Mouse (Mus musculus): ENCODE data around the gene Hectd1.

The Hectd1 gene

GRCm38 (mm10) chr12:51843576-51844520, 14.5 kb upstream of the Hectd1 start:
- no peak for DNase-seq (ENCODE audit: low spot score in 2 of 2)

- DNase-seq (ENCODE audit: low spot score in 2 of 2): no peak
Observed at GRCm38 (mm10) chr12:51842081-51842864, 12.9 kb upstream of the Hectd1 start.

- no peak for DNase-seq (ENCODE audit: low spot score in 2 of 2)
Observed at GRCm38 (mm10) chr12:51839856-51840255, 10.5 kb upstream of the Hectd1 start.

- DNase-seq (ENCODE audit: low spot score in 2 of 2): no peak
Observed at GRCm38 (mm10) chr12:51835219-51835618, 5.9 kb upstream of the Hectd1 start.

DNA sequence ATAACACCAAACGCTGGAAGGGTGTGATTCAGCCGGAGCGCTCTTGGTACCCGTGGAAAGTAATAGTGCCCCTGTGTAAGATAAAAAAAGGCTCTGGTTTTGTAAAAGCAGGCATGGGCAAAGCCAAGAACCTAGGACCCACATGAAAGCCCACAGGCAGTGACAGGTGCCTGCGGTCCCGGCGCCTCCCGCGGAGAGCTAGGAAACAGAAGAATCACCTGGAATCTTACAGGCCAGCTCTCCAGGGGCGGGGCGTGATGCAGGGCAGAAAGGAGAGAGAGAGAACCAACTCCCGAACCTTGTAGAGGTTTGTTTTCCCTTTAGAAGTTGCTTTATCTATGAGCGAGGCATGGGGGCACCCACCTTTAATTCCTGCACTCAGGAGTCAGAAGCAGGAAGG, 2.6 kb upstream of the Hectd1 start:
- DNase-seq (ENCODE audit: low spot score in 2 of 2): no peak

DNA sequence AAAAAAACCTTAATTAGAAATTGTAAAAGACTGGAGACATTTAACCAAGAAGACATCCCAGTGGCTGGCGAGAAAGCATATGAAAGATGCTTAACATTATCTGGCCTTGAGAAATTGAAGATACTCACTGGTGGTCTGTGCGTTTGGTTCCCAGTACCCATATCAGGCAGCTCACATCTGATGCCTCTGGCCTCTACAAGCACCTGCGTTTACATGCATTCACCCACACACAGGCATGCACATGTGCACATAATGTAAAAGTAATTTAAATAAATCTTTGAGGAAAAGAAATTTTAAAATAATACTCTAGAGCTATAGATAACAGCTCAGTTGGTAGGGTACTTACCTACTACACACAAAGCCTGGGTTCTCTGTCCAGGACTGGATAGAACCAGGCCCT, 2.0 kb upstream of the Hectd1 start:
- DNase-seq (ENCODE audit: low spot score in 2 of 2): no peak

- DNase-seq (ENCODE audit: low spot score in 2 of 2): no peak
Observed at GRCm38 (mm10) chr12:51830671-51831070, 1.3 kb upstream of the Hectd1 start.

GRCm38 (mm10) chr12:51830077-51830402, 704 bp upstream of the Hectd1 start:
- no peak for DNase-seq (ENCODE audit: low spot score in 2 of 2)

GRCm38 (mm10) chr12:51828716-51829289, 533 bp downstream of the Hectd1 start:
- DNase-seq (ENCODE audit: low spot score in 2 of 2): peak; percentile 78 to 89

DNA sequence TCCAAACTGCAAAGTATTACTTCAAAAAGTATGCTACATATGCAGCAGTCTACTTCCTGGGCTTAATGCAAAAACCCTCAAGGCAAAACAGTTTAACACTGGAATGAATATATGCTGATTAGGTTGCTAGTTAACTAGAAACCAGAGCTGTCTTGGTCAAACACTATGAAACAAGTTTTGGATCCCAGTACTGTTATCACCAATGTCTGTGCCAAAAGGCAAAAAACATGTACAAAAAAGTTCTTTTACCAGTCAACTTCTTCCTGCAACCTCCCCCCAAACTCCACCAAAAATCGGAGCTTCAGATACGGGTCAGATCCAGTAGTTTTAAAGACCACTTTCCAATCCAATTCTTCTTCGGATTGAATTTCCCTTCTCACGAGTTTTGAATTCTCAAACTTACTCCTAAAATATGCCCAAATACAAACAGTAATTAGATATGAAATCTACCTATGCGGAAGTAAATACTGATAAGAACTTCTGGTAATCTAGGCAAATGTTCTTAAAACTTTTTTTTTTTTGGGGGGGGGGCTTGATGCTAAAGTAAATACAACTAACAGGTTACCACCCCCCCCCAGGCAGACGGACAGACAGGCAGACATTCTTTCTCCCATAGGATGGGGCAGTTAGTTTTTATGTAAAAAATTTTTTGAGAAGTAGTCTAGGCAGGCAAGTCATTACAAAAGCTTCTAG, 1.2 kb downstream of the Hectd1 start:
- no peak for DNase-seq (ENCODE audit: low spot score in 2 of 2)

GRCm38 (mm10) chr12:51825338-51825737, 4.0 kb downstream of the Hectd1 start:
- no peak for DNase-seq (ENCODE audit: low spot score in 2 of 2)

DNA sequence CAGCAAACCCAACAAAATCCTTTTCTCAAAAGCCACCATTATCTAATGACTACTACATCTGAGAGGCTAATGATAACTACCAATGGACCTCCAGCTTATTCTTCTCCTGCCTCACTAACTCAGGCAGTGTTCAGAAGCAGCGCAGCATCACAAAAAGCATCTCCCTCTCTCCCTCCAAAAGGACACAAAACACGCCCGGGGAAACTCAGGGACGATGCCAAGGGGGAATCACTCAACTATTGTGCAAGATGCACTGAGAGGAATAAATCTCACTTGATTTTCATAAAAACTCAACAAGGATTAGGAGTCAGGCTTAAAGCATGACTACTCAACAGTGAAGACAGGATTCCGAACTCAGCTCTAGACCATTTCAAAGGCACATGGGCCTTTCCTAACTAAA, 6.0 kb downstream of the Hectd1 start:
- DNase-seq (ENCODE audit: low spot score in 2 of 2): no peak

GRCm38 (mm10) chr12:51822861-51823260, 6.5 kb downstream of the Hectd1 start:
- DNase-seq (ENCODE audit: low spot score in 2 of 2): no peak

DNA sequence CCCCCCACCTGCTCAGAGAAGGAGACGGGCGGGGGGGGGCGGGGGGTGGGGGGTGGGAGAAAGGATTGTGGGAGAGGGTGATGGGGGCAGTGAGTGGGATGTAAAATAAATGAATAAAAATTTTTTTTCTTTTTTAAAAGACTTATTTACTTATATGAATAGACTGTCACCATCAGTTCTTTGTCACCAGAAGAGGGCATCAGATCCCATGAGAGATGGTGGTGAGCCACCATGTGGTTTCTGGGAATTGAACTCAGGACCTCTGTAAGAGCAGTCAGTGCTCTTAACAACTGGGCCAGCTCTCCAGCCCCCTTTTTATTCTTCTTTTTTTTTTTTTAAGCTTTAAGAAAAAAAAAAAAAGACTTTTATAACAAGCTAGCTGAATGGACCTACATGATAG, 7.1 kb downstream of the Hectd1 start:
- no peak for DNase-seq (ENCODE audit: low spot score in 2 of 2)

DNA sequence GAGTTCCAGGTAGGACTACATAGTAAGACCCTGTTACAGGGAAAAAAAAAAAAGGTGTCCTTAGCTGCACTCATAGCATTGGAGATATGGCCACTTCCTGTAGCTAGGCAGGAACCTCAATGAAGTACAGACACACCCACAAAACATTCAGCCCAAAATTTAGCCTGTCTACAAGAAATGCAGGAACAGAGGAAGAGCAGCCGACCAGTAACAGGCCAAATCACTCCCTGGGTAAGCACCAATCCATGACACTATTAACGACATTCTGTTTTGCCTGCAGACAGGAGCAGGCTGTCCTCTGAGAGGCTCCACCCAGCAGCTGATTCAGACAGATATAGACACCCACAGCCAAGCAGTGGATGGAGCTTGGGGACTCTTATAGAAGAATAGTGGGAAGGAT, 8.1 kb downstream of the Hectd1 start:
- peak in 1 of 2 experiments; percentile 53 for DNase-seq (ENCODE audit: low spot score in 2 of 2)

DNA sequence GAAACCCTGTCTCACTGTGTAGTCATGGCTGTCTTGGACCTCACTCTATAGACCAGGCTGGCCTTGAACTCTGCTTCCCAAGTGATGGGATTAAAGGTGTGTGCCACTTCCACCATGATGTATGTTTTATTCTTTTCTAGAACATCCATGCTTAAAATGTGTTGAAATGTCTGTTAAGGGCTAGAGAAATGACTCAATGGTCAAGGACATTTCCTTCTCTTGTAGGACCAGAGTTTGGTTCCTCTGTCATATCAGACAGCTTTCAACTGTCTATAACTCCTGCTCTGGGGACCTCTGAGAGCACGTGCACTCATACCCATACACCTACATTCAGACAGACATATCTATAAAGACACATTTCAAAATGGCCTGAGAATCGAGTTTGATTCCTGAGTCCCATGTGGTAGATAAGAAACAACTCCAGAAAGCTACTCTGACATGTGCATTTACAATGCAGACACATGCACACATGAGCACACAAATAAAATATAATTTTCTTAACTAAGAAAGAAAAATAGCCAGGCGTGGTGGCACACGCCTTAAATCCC, 9.3 kb downstream of the Hectd1 start:
- DNase-seq (ENCODE audit: low spot score in 2 of 2): no peak

DNA sequence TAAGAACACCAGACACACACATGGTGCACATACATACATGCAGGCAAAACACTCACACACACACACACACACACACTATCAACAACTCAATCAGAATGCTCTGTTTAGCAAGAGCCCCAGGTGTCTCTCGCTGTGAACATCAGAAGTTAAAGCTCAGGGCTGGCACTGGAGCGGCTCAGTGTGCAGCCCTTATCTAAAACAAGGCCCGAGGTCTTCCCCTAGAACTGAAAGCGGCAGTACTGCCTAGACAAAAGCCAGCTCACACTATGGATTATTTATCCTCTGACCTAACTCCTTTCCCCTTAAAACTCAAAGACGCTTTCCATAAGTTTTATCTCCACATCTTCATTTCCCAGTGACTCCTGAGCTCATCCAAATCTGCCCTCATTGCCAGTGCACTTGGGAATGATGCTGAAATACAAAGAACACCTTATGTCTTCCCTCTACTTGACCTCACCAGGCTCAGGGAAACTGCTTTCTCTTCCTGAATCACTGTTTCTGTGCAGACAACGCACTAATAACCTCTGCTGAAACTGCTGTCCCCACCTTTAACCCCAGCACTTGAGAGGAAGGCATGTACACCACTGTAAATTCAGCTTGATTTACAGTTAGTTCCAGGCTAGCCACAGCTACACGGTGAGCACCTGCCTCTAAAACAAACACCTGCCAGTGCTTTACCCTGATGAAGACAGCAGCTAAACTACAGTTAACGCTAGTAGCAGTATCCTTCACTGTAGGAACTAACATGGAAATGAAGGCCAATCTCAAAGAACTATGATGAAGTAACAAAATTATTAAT, 11.3 kb downstream of the Hectd1 start:
- no peak for DNase-seq (ENCODE audit: low spot score in 2 of 2)

- DNase-seq (ENCODE audit: low spot score in 2 of 2): no peak
Observed at GRCm38 (mm10) chr12:51811388-51812140, 17.8 kb downstream of the Hectd1 start.

DNA sequence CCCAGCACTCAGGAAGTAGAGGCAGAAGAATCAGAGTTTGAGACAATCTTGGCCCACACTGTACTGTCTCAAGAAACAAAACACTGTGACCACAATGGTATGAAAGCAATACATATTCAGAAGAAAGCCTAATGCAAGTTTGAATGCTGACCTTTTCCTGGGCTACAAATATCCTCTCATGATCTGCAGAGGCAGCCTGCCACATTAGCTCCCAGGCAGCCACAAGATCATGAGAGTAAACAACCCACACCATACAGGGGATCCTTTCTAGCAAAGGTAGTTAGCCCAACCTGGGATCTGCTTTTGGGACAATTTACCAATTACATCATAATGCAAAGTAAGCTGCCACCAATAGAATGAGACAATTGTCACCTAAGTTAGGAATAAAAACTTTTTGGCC, 18.8 kb downstream of the Hectd1 start:
- DNase-seq (ENCODE audit: low spot score in 2 of 2): no peak

- peak in 1 of 2 experiments; percentile 59 for DNase-seq (ENCODE audit: low spot score in 2 of 2)
Observed at GRCm38 (mm10) chr12:51784842-51785241, 44.5 kb downstream of the Hectd1 start.
